20 mouse cellular contexts compared by ENCODE assay signal in the genomic region with DNA sequence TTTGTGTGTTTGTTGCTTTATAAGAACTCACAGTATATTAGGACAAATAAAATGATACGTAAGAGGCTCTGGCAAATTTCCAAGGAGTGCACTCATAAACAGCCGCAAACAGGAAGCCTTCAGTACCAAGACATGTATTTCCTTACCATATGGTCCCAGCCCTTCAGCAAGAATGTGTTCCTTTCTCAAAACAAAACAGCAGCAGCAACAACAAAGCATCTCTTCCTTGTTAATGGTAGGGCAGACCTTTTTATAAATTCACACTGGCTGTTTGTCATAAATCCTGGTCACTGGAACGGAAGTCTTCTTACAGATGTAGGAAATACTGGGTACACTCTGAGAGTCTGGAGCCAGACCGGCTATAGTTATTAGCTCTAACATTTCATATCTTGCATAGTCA.
A peak's percentile ranks its signal among the peaks of the same experiment; 100 is the strongest.
DNase-seq lines count a peak whose midpoint lies in the region; ATAC-seq and TF ChIP-seq lines count a peak whose summit lies in the region.
"Had no signal": no experiment of that assay in that cellular context is flagged by ENCODE, and none has a peak within 500 bp of the region (broad histone marks: within the 10 kb centered on the region; RNA-seq: fewer than 3 reads in every experiment).

No protein-coding gene starts in this region.

- no peak overlapping the region for H3K4me3 ChIP-seq in kidney, embryonic 16.5 days (ENCODE audit: low read length)
- no peak overlapping the region for H3K4me3 ChIP-seq in lung, postnatal 0 days (ENCODE audit: low read depth, low read length)
- no peak overlapping the region for H3K4me3 ChIP-seq in neural tube, embryonic 15.5 days (replicated peaks)
- H3K4me3 ChIP-seq: embryonic facial prominence, embryonic 15.5 days; gastrocnemius, adult 2 months; limb, embryonic 12.5 days; liver, embryonic 13.5 days; midbrain, embryonic 13.5 days; neural tube, embryonic 12.5 days had no signal

- H3K36me3 ChIP-seq in kidney, embryonic 16.5 days (ENCODE audit: insufficient read depth, low read length): no peaks in the 10 kb centered on the region
- no peaks in the 10 kb centered on the region for H3K36me3 ChIP-seq in lung, postnatal 0 days (ENCODE audit: insufficient read depth, low read length)
- no peaks in the 10 kb centered on the region for H3K36me3 ChIP-seq in neural tube, embryonic 15.5 days
- H3K36me3 ChIP-seq: embryonic facial prominence, embryonic 15.5 days; limb, embryonic 12.5 days; liver, embryonic 13.5 days; midbrain, embryonic 13.5 days; neural tube, embryonic 12.5 days had no signal

- no peak overlapping the region for H3K4me2 ChIP-seq in kidney, embryonic 16.5 days (replicated peaks; ENCODE audit: low read depth, low read length)
- H3K4me2 ChIP-seq in lung, postnatal 0 days (replicated peaks; ENCODE audit: low read depth, low read length): no peak overlapping the region
- no peak overlapping the region for H3K4me2 ChIP-seq in neural tube, embryonic 15.5 days
- H3K4me2 ChIP-seq: embryonic facial prominence, embryonic 15.5 days; heart, embryonic 11.5 days; hindbrain, embryonic 14.5 days; limb, embryonic 12.5 days; liver, embryonic 13.5 days; midbrain, embryonic 13.5 days; neural tube, embryonic 12.5 days had no signal

- ATAC-seq in kidney, embryonic 16.5 days (ENCODE audit: low FRiP score, low TSS enrichment): peak; percentile 82
- peak; percentile 80 for ATAC-seq in lung, postnatal 0 days
- ATAC-seq in hematopoietic stem cell, adult 5-6 weeks (replicated peaks in 1 of 2; ENCODE audit: insufficient read depth in 1 of 2, low FRiP score in 2 of 2, low TSS enrichment in 1 of 2, low read depth in 1 of 2, poor library complexity in 2 of 2, severe bottlenecking in 2 of 2): peak; percentile 91 to 97
- no peak for ATAC-seq in neural tube, embryonic 15.5 days (ENCODE audit: low FRiP score)
- ATAC-seq: midbrain, embryonic 13.5 days had no signal

- no peaks in the 10 kb centered on the region for H3K4me1 ChIP-seq in kidney, embryonic 16.5 days (ENCODE audit: insufficient read depth, low read length)
- H3K4me1 ChIP-seq in lung, postnatal 0 days (ENCODE audit: insufficient read depth, low read depth, low read length): no peaks in the 10 kb centered on the region
- H3K4me1 ChIP-seq in neural tube, embryonic 15.5 days: no peaks in the 10 kb centered on the region
- H3K4me1 ChIP-seq: embryonic facial prominence, embryonic 15.5 days; limb, embryonic 12.5 days; liver, embryonic 13.5 days; midbrain, embryonic 13.5 days; neural tube, embryonic 12.5 days had no signal

- DNase-seq in kidney, adult 8-10 months: no peak
- DNase-seq in lung, postnatal 0 days (ENCODE audit: low spot score): peak; percentile 52
- DNase-seq in lung, postnatal 14 days: no peak
- DNase-seq in thymus, postnatal 10 days (ENCODE audit: low spot score in 2 of 2): no peak
- DNase-seq: adrenal gland, adult 8-10 months; cerebellum, adult 11 months; gastrocnemius, adult 2 months; heart, postnatal 14 days; liver, embryonic 13.5 days; right cerebral cortex, adult 18-20 months had no signal

- no peaks in the 10 kb centered on the region for H3K27me3 ChIP-seq in kidney, embryonic 16.5 days (ENCODE audit: insufficient read depth, low read length)
- H3K27me3 ChIP-seq in lung, postnatal 0 days (replicated peaks; ENCODE audit: insufficient read depth, low read length): no peaks in the 10 kb centered on the region
- H3K27me3 ChIP-seq in neural tube, embryonic 15.5 days (replicated peaks): no peaks in the 10 kb centered on the region
- H3K27me3 ChIP-seq: embryonic facial prominence, embryonic 15.5 days; limb, embryonic 12.5 days; liver, embryonic 13.5 days; midbrain, embryonic 13.5 days; neural tube, embryonic 12.5 days had no signal

- no peaks in the 10 kb centered on the region for H3K9me3 ChIP-seq in kidney, embryonic 16.5 days (ENCODE audit: low read length)
- no peaks in the 10 kb centered on the region for H3K9me3 ChIP-seq in lung, postnatal 0 days (ENCODE audit: low read length)
- no peaks in the 10 kb centered on the region for H3K9me3 ChIP-seq in neural tube, embryonic 15.5 days (replicated peaks)
- H3K9me3 ChIP-seq: embryonic facial prominence, embryonic 15.5 days; limb, embryonic 12.5 days; liver, embryonic 13.5 days; midbrain, embryonic 13.5 days; neural tube, embryonic 12.5 days had no signal

- TF ChIP-seq EP300 in lung, postnatal 0 days (IDR thresholded peaks at IDR 0.05): peak; percentile 36; the same call in 1 of the 2 replicates

- H3K9ac ChIP-seq in kidney, embryonic 16.5 days (replicated peaks; ENCODE audit: low read length): no peak overlapping the region
- H3K9ac ChIP-seq in lung, postnatal 0 days (replicated peaks; ENCODE audit: low read depth): no peak overlapping the region
- no peak overlapping the region for H3K9ac ChIP-seq in neural tube, embryonic 15.5 days (replicated peaks)
- H3K9ac ChIP-seq: embryonic facial prominence, embryonic 15.5 days; hindbrain, embryonic 14.5 days; limb, embryonic 12.5 days; liver, embryonic 13.5 days; midbrain, embryonic 13.5 days; neural tube, embryonic 12.5 days had no signal

- TF ChIP-seq CTCF in lung, postnatal 0 days (IDR thresholded peaks at IDR 0.05): no peak

- 53% methylated on average over 4 of the region's 4 CpGs for WGBS in kidney, embryonic 16.5 days
- WGBS in lung, postnatal 0 days: 36% methylated on average over 4 of the region's 4 CpGs
- WGBS in neural tube, embryonic 15.5 days: 63% methylated on average over 4 of the region's 4 CpGs

- no peak overlapping the region for H3K27ac ChIP-seq in kidney, embryonic 16.5 days (ENCODE audit: low read length)
- no peak overlapping the region for H3K27ac ChIP-seq in lung, postnatal 0 days (ENCODE audit: low read length)
- H3K27ac ChIP-seq in neural tube, embryonic 15.5 days (replicated peaks): no peak overlapping the region
- H3K27ac ChIP-seq: embryonic facial prominence, embryonic 15.5 days; gastrocnemius, adult 2 months; hindbrain, embryonic 14.5 days; limb, embryonic 12.5 days; liver, embryonic 13.5 days; midbrain, embryonic 13.5 days; neural tube, embryonic 12.5 days; stomach, postnatal 0 days had no signal
